Mouse (Mus musculus) limb, embryonic 13.5 days (tissue): ENCODE measurements around the gene Rarg. TPM values are rescaled to one million over a fixed set of nuclear protein-coding genes. Genes with fewer than 3 reads are reported as not detected.

Source experiments
- ATAC-seq: fragments of 200-750 bp; cut with Nextera tagmentation; 2 replicates; pipeline ENCODE4 v1.8.0; 2017; ENCODE audit warnings: low read depth, moderate number of reproducible peaks, moderate TSS enrichment; ENCODE audit not compliant: low FRiP score
- H3K27ac ChIP-seq: fragments of 300-500 bp; sonication (generic); 2 replicates; pipeline ENCODE4 v1.5.1; 2015; ENCODE audit warnings: inconsistent platforms, mild to moderate bottlenecking, moderate library complexity
- H3K27me3 ChIP-seq: fragments of 300-500 bp; sonication (generic); 2 replicates; pipeline ENCODE4 v1.6.1; 2015; ENCODE audit warnings: mild to moderate bottlenecking, inconsistent platforms
- H3K36me3 ChIP-seq: fragments of 300-500 bp; sonication (generic); 2 replicates; pipeline ENCODE4 v1.6.1; 2015; ENCODE audit warnings: inconsistent platforms, mild to moderate bottlenecking, moderate library complexity
- H3K4me1 ChIP-seq: fragments of 300-500 bp; sonication (generic); 2 replicates; pipeline ENCODE4 v1.6.1; 2015; ENCODE audit warnings: inconsistent platforms
- H3K4me2 ChIP-seq: fragments of 300-500 bp; sonication (generic); replicated peaks from 2 replicates; pipeline ENCODE4 v1.6.1; 2015; ENCODE audit warnings: inconsistent platforms, mild to moderate bottlenecking, moderate library complexity
- H3K4me3 ChIP-seq: fragments of 300-500 bp; sonication (generic); 2 replicates; pipeline ENCODE4 v1.5.1; 2015; ENCODE audit warnings: moderate library complexity, mild to moderate bottlenecking, inconsistent platforms
- H3K9ac ChIP-seq: fragments of 300-500 bp; sonication (generic); 2 replicates; pipeline ENCODE4 v1.6.1; 2015; ENCODE audit warnings: mild to moderate bottlenecking, inconsistent platforms
- H3K9me3 ChIP-seq: fragments of 300-500 bp; sonication (generic); 2 replicates; pipeline ENCODE4 v1.6.1; 2016; ENCODE audit warnings: inconsistent platforms
- WGBS: fragments of 180-500 bp; shearing (Covaris S2); methylation state at CpG from one replicate; pipeline ENCODE4 v1.1.7; 2015; 5-methylcytosine and 5-hydroxymethylcytosine counted together
- polyA plus RNA-seq: library from polyadenylated mRNA; unstranded; fragments of >200 nt; fragmentation: Nextera tagmentation; extraction: Ambion mirVana; gene quantifications from 2 replicates; pipeline ENCODE4 v1.2.1, GENCODE M21; 2015

The Rarg gene
- 131 and 145 TPM in 2 replicates for polyA plus RNA-seq

GRCm38 (mm10) chr15:102257202-102258075 is at the start of gene Rarg:
Gene Rarg (minus strand): TSS chr15:102257517.
- Histone ChIP-seq H3K27ac (peak within 1 kb of the TSS; percentile 100), H3K4me1 (peaks cover 78% of the 10 kb centered on the region), H3K9me3 (no peaks in the 10 kb centered on the region), H3K36me3 (peaks cover 24% of the 10 kb centered on the region), H3K4me2 (peak within 1 kb of the TSS; percentile 91), H3K4me3 (peak within 1 kb of the TSS; percentile 87), H3K9ac (peak within 1 kb of the TSS; percentile 97), H3K27me3 (no peaks in the 10 kb centered on the region)
- ATAC-seq: peak; percentile 58
- WGBS: 1% methylated on average over 35 of the region's 46 CpGs

GRCm38 (mm10) chr15:102302542-102302941 is 45.2 kb upstream of the Rarg start:
- H3K4me1 ChIP-seq: no peaks in the 10 kb centered on the region
- H3K4me2 ChIP-seq: no peak overlapping the region
- H3K9me3 ChIP-seq: no peaks in the 10 kb centered on the region
- no peak overlapping the region for H3K27ac ChIP-seq
- H3K27me3 ChIP-seq: no peaks in the 10 kb centered on the region
- H3K36me3 ChIP-seq: peaks cover 84% of the 10 kb centered on the region
- ATAC-seq: no peak
- 85% methylated on average over 6 of the region's 6 CpGs for WGBS
- no peak overlapping the region for H3K9ac ChIP-seq
- H3K4me3 ChIP-seq: no peak overlapping the region

GRCm38 (mm10) chr15:102296368-102297006 is 39.2 kb upstream of the Rarg start:
- peak; percentile 26; the same call in 1 of the 2 replicates for ATAC-seq
- H3K9me3 ChIP-seq: no peaks in the 10 kb centered on the region
- peaks cover 34% of the 10 kb centered on the region for H3K36me3 ChIP-seq
- peaks cover 6% of the 10 kb centered on the region for H3K4me1 ChIP-seq
- peak overlapping the region; percentile 89 for H3K4me2 ChIP-seq
- H3K4me3 ChIP-seq: peak overlapping the region; percentile 71
- 4% methylated on average over 24 of the region's 24 CpGs for WGBS
- H3K9ac ChIP-seq: peak overlapping the region; percentile 68
- no peaks in the 10 kb centered on the region for H3K27me3 ChIP-seq
- H3K27ac ChIP-seq: no peak overlapping the region

- Histone ChIP-seq H3K4me1 (peaks cover 6% of the 10 kb centered on the region), H3K36me3 (peaks cover 27% of the 10 kb centered on the region), H3K4me3 (peak within 1 kb of the TSS; percentile 71), H3K27ac (no peak within 1 kb of the TSS), H3K4me2 (peak within 1 kb of the TSS; percentile 89), H3K9me3 (no peaks in the 10 kb centered on the region), H3K9ac (peak within 1 kb of the TSS; percentile 68), H3K27me3 (no peaks in the 10 kb centered on the region)
- WGBS: 8% methylated on average over 25 of the region's 25 CpGs
- ATAC-seq: peak; percentile 99
Observed at GRCm38 (mm10) chr15:102295633-102296367, 38.5 kb upstream of the Rarg start, which contains the start of gene Espl1. Gene Espl1 (plus strand): TSS chr15:102296266.

- Histone ChIP-seq H3K9me3 (no peaks in the 10 kb centered on the region), H3K4me1 (no peaks in the 10 kb centered on the region), H3K27me3 (no peaks in the 10 kb centered on the region), H3K36me3 (peaks cover 4% of the 10 kb centered on the region), H3K4me2 (no peak overlapping the region), H3K4me3 (no peak overlapping the region), H3K27ac (no peak overlapping the region), H3K9ac (no peak overlapping the region)
- no peak for ATAC-seq
Observed at GRCm38 (mm10) chr15:102287395-102287794, 30.1 kb upstream of the Rarg start.

- no peak overlapping the region for H3K27ac ChIP-seq
- H3K9me3 ChIP-seq: no peaks in the 10 kb centered on the region
- no peak for ATAC-seq
- peaks cover 20% of the 10 kb centered on the region for H3K4me1 ChIP-seq
- no peak overlapping the region for H3K4me2 ChIP-seq
- H3K4me3 ChIP-seq: no peak overlapping the region
- no peak overlapping the region; the same call in 1 of the 2 replicates for H3K9ac ChIP-seq
- H3K36me3 ChIP-seq: peaks cover 24% of the 10 kb centered on the region
- WGBS: 75% methylated on average over 3 of the region's 3 CpGs
- H3K27me3 ChIP-seq: no peaks in the 10 kb centered on the region
Observed at GRCm38 (mm10) chr15:102283648-102284047, 26.3 kb upstream of the Rarg start.

GRCm38 (mm10) chr15:102282463-102283292 is 25.4 kb upstream of the Rarg start:
- no peak overlapping the region for H3K27ac ChIP-seq
- no peaks in the 10 kb centered on the region for H3K9me3 ChIP-seq
- WGBS: 84% methylated on average over 8 of the region's 8 CpGs
- H3K4me3 ChIP-seq: no peak overlapping the region
- no peaks in the 10 kb centered on the region for H3K27me3 ChIP-seq
- no peak overlapping the region for H3K9ac ChIP-seq
- peaks cover 24% of the 10 kb centered on the region for H3K36me3 ChIP-seq
- no peak for ATAC-seq
- no peak overlapping the region for H3K4me2 ChIP-seq
- H3K4me1 ChIP-seq: peaks cover 21% of the 10 kb centered on the region

- ATAC-seq: no peak
- peak overlapping the region; percentile 67 for H3K4me3 ChIP-seq
- H3K9me3 ChIP-seq: no peaks in the 10 kb centered on the region
- 0 out of 2 replicates have a peak overlapping the region, but pooled peaks have one; percentile 78 for H3K9ac ChIP-seq
- peaks cover 21% of the 10 kb centered on the region for H3K4me1 ChIP-seq
- H3K27me3 ChIP-seq: no peaks in the 10 kb centered on the region
- no peak overlapping the region for H3K27ac ChIP-seq
- peak overlapping the region; percentile 93 for H3K4me2 ChIP-seq
- H3K36me3 ChIP-seq: peaks cover 24% of the 10 kb centered on the region
- WGBS: 94% methylated on average over 19 of the region's 19 CpGs
Observed at GRCm38 (mm10) chr15:102280623-102281022, 23.3 kb upstream of the Rarg start.

GRCm38 (mm10) chr15:102279783-102280520 is 22.6 kb upstream of the Rarg start:
- Histone ChIP-seq H3K9me3 (no peaks in the 10 kb centered on the region), H3K4me2 (peak overlapping the region; percentile 93), H3K9ac (peak overlapping the region; percentile 78), H3K27me3 (no peaks in the 10 kb centered on the region), H3K36me3 (peaks cover 24% of the 10 kb centered on the region), H3K27ac (peak overlapping the region; percentile 73), H3K4me3 (peak overlapping the region; percentile 67), H3K4me1 (peaks cover 21% of the 10 kb centered on the region)
- ATAC-seq: peak; percentile 5; the same call in 1 of the 2 replicates
- WGBS: 22% methylated on average over 13 of the region's 13 CpGs

GRCm38 (mm10) chr15:102279092-102279782 is 21.9 kb upstream of the Rarg start, which contains the start of gene Mfsd5:
Gene Mfsd5 (plus strand): TSS chr15:102279454.
- ATAC-seq: peak; percentile 95
- peaks cover 21% of the 10 kb centered on the region for H3K4me1 ChIP-seq
- H3K27ac ChIP-seq: peak within 1 kb of the TSS; percentile 73
- peak within 1 kb of the TSS; percentile 67 for H3K4me3 ChIP-seq
- peak within 1 kb of the TSS; percentile 93 for H3K4me2 ChIP-seq
- under 1% methylated on average over 65 of the region's 65 CpGs for WGBS
- peak within 1 kb of the TSS; percentile 78 for H3K9ac ChIP-seq
- no peaks in the 10 kb centered on the region for H3K9me3 ChIP-seq
- H3K36me3 ChIP-seq: peaks cover 24% of the 10 kb centered on the region
- no peaks in the 10 kb centered on the region for H3K27me3 ChIP-seq
